Mouse (Mus musculus) frontal cortex, postnatal 25 days (tissue): ENCODE results near the gene C2cd6.
A peak's percentile ranks its signal among the peaks of the same experiment; 100 is the strongest.

ENCODE experiments used
- DNase-seq, 2 experiments: peaks; one replicate each; pipeline ENCODE4 v3.0.0; 2022; ENCODE audit warnings: low spot score in 2 of 2

Gene C2cd6

DNA sequence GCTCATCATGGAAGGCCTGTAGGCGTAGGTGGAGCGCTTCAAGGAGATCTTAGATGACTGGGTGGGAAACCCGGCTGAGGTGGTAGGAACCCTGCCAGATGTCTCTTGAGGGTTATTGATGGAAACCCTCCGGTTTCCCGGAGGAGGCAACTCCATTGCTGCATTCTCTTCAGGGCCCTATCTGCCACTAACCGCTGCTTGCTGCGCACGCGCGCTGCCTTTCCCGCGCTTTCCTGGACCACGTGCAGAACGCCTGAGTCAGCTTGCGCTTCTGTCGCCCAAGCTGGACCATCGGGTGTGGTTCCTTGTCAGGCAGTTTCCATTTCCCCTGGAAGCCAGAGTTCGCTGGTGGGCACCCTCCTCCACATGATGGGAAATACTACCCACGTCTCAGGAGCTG is at the start of gene C2cd6:
TSS of gene C2cd6 (minus strand) at position 196 of the 400 bp plus-strand sequence.
- DNase-seq = no peak

DNA sequence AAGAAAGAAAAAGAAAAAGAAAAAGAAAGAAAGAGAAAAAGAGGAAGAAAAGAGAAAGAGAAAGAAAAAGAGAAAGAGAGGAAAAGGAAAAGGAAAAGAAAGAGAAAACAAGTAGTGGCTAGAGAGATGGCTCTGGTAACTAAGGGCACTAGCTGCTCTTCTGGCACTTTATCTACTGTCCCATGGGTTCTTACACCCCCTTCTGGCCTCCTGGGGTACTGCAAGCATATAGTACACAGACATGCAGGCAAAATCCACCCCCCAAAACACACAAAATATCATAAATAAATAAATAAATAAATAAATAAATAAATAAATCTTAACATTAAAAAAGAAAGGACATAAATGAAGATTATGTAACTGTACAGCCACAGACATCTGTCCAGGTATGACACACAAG is 48.1 kb upstream of the C2cd6 start:
- no peak for DNase-seq

DNA sequence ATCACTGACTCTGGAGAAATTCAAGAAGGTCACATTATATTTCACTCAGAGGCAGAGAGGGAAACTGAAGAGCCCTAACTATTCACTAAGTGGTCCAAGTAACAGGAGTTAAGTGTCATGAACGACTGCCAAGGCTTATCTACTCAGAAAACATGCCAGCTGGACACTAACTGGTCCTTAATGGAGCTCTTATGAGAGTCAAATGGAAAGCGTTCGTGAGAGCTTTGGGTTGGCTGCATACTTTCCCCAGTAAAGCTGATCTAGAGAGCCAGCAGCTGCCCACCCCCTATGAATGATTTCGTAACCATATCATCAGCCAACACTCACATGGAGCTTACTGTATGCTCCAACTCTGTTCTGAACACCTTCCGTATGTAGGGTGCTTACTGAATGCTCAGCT is 39.7 kb upstream of the C2cd6 start:
- DNase-seq = no peak

DNA sequence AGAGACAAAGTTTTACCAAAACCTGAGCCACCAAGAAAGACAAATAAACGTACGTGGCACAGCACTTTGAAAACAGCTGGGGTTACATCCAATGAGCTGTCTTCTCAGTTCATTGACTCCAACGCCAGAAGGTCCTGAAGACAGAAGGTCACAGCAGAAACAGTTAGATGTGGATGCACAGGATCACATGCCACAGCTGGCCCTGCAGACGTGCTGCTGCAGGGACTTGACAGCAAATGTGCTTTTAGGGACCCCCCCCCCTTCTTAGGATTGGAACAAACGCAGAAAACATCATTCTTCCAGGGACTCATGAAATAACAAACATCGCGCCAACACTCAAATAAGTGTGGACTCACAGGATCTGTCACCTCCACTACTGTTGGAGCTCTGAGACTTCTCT is 34.2 kb upstream of the C2cd6 start:
- no peak for DNase-seq

DNA sequence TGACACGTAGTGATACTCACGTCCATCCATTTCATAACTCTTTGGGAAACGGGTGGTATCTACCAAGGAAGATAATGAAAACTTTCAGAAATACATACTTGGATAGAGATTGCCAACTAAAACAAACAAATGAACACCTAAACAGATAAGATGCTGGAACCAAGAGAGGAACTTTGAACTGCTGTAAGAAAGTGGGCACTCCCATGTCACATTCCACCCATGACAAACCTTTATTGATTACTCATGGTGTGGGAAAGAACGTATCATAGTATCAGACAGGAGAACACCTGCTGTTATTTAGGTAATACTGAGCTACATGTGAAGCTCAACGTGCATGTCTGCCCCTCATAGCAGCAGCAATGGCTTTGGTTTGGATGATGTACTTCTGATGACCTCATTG is 30.9 kb upstream of the C2cd6 start:
- no peak for DNase-seq

DNA sequence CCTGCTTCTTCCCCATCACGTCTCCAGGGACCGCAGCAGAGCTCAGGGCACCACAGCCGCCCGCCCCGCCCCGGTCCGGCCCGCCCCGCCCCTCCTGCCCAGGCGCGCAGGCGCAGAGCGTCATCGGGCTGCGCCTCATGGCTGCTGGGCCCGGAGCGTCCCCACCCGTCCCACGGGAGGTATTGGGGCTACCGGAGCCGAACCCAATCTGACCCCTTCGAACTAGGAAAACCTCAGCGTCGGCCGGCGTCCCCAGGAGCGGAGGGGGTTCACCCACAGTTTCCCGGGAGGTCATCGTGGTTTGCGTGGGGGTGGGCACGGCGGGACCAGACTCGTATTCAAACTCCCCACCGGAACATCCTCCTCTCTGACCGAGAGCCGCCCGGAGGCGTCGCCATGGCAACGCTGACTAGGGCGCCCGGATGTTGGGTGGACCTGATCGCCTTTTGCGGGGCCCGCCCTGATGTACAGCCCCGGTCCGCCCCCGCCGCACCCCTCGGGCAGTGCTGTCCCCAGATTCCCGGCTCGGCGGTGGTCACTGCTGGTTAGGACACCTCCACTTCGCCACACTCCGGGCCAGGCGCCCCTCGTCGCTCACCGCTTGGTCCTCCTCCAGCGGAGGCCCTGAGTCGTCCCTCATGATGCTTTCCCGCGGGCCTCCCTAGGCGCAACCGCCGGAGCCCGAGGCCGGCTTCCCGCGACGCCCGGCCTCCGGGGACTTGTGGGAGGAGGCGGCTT is 25.2 kb upstream of the C2cd6 start, which contains the start of gene Tmem237:
TSS of gene Tmem237 (minus strand) at position 689 of the 738 bp plus-strand sequence.
- DNase-seq = peak; percentile 85 to 87

DNA sequence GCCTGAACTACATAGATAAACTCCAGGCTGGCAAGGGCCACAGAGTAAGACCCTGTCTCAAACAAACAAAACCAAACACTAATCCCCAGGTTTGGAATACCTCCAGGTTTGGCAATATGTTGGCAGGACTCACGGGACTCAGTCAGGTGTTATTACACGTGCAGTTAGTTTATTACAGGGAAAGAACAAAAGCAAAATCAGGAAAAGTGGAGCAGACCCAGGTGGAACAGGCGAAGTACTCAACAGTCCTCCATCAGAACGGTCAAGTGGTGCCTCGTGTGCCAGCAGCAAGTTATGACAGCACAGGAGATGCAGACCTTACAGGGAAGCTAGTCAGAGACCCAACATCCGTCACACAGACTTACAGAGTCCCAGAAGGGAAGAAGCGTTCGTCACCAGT is 15.8 kb upstream of the C2cd6 start:
- no peak for DNase-seq

DNA sequence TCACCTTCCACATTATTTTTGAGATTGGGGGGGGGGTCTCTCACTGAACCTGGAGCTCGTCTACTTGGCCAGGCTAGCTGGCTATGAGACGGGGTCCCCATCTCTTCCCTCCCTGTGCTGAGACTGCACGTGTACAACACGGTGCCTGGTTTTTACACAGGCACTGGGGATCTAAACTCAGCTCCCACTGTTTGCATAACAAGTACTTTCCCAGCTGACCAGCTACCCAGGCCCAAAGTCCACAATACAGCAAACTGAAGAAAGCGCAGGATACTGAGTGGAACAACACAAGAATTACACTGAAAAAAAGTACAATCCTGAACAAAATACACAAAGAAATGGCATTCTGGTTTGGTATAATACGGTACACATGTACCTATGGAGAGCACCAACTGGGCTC is 7.4 kb upstream of the C2cd6 start:
- DNase-seq = no peak

DNA sequence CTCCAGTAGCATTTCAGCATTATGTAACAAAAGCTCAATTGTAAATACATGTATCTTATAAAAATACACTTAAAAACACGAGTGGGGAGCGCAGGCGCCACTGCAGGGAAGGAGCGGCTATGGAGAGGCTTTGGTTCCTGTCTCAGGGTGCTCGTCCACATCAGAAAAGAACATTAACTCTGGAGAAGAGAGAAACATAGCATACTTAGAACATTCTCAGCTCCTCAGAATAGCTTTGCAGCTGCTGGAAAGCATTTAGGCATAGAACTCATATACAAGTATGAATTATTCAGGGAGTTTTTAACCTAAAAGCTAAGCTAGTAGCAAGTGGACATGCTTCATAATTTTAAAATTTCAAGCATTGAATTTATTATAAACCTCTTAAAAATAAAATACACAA is 6.3 kb upstream of the C2cd6 start:
- no peak for DNase-seq

DNA sequence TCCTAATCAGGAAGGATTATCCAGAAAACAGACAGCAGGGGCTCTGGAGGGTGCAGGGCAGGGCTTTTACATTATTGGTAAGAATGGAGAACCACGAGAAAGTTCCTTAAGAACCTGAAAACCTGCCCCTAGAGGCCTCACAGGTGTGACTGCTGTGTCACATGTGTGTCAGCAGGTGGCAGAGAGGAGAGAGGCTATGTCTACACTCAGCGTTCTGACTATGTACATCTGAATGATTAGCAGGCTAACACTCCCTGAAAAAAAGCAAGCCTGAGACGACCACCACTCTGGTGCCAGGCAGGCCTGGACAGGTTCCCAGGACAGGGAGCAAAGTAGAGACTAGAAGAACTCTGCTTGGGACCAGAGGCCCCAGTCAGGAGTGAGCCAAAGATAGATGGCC is 23.8 kb downstream of the C2cd6 start:
- no peak for DNase-seq

DNA sequence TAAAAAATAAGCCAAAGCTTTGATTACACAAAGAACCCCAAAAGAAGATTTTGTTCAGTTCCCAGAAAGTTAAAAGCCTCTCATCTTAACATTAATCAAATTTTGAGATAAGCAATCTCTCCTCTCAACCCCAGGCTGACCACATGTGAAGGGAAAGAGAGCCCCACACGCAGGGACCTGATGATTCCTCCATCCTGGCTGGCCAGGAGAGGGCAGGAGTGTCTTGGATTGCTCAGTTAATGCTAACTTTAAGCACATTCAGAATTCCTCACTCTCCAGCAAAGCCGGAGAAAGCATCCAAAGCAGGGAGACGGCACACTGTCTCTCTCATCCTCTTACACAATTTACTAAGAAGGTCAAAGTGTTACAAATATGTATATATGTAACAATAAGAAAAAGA is 26.7 kb downstream of the C2cd6 start:
- no peak for DNase-seq

DNA sequence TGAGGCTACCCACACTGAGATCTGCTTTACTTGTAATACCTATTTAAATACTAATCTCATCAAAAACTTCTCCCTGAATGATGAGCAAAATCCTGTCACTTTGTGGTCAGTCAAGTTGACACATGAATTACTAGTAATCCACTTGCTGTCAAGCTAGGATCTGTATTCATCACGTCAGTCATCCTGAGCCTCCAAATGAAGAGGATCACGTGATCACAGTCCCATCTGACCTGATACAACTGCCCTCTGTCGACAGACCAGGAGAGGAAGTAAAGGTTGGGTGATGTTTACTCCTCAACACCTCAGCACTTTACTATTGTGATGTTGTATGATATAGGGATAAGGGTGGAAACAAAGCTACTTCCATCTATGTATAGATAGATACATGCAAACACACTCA is 31.0 kb downstream of the C2cd6 start:
- no peak for DNase-seq

DNA sequence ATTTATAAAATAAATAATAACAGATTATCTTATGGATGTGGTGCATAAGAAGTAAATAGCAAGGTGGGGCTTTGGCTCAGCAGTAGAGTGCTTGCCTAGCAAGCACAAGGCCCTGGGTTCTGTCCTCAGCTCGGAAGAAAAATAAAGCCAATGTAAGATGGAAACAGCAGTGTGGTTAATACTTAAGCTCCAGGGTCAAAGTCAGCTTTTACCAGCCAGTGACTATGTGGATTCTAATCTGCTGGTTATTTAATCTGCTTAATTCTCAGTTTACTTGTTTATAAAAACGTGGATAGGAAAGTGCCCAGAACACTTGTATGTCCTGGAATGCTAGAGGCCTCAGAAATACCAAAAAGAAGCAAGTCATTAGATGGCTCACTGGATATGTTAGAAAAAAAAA is 37.7 kb downstream of the C2cd6 start:
- DNase-seq = no peak

DNA sequence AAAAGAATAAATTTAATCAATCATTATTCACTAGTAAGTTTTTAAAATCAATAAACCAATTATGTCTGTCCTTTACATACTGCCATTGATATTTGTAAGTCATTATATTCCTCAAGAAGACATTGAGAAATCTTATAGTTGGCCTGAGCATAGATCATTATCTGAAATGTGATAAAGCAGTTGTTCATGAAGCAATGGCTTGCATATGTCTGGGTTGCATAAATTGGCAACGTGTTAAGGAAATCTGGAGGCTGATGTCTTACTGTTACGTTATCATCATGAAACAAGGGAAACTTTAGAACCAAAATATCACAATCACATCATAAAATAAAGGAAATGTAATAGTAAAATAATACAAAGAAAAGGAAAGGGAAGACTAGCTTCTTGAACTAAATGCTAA is 43.4 kb downstream of the C2cd6 start:
- no peak for DNase-seq

DNA sequence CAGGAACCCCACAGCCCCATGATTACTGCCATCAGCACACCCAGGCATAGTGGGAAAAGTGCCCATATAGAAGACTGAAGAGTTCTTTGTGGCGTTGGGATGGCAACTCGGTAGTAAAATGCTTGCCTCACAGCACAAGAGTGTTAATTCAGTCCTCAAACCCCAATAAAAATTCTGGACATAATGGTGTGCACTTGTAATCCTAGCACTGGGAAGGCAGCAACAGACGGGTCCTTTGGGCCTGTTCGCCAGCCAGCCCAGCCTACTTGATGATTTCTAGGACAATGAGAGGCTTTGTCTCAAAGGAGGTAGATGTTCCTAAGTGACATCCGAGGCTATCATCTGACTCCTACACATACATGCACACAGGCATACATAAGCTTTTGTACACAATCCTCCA is 57.0 kb downstream of the C2cd6 start:
- no peak for DNase-seq

DNA sequence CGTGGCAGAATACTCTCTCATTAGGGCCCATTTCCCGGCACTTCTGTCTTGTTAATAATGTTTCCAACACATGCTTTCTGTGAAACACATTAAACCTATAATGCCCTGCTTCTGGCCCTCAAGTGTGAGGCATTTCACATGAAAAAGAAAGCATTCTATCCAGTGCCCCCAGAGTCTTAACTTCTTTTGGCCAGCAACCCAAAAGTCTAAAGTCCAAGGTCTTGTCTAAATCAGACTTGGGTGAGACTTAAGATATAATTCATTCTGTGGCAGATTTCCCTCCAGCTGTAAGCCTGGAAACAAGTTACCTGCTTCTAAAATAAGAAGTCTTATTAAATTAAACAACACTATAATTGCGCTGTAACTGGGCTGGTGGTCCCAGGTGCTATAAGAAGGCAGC is 73.1 kb downstream of the C2cd6 start:
- DNase-seq = no peak

DNA sequence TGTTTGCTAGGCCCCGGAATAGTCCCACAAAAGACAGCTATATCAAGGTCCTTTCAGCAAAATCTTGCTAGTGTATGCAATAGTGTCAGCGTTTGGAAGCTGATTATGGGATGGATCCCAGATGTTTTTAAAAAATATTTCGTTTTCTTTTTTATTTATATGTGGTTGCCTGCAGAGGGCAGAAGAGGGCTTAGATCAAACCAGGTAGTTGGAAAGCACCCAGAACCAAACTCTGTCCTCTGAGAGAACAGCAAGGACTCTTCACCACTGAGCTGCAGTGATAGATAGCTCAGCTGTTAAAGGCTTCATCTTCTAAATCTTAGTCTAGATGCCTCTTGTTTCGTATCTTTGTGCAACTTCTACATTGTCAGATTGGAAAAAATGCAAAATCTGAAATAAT is 85.5 kb downstream of the C2cd6 start:
- DNase-seq = no peak
